Mouse (Mus musculus) midbrain, postnatal 0 days (tissue): Measurements from ENCODE around the gene Ccdc142. TPM values are rescaled to one million over a fixed set of nuclear protein-coding genes. Genes with fewer than 3 reads are reported as not detected.

Experiments
- ATAC-seq: fragments of 200-750 bp; cut with Nextera tagmentation; 2 replicates; pipeline ENCODE4 v1.8.0; 2017; ENCODE audit warnings: moderate number of reproducible peaks, mild to moderate bottlenecking, moderate TSS enrichment, moderate library complexity; ENCODE audit not compliant: low FRiP score
- DNase-seq: peaks from one replicate; pipeline ENCODE4 v3.0.0-alpha.2; 2015; ENCODE audit warnings: low spot score
- H3K27ac ChIP-seq: fragments of 300-500 bp; sonication (generic); 2 replicates; pipeline ENCODE4 v1.5.1; 2014; ENCODE audit warnings: low read depth, mild to moderate bottlenecking, low read length, mixed read lengths
- H3K27me3 ChIP-seq: fragments of 300-500 bp; sonication (generic); 2 replicates; pipeline ENCODE4 v1.6.1; 2014; ENCODE audit warnings: low read length, control low read depth, mixed read lengths; ENCODE audit not compliant: insufficient read depth
- H3K36me3 ChIP-seq: fragments of 300-500 bp; sonication (generic); 2 replicates; pipeline ENCODE4 v1.6.1; 2014; ENCODE audit warnings: low read length, control low read depth, mixed read lengths; ENCODE audit not compliant: insufficient read depth
- H3K4me1 ChIP-seq: fragments of 300-500 bp; sonication (generic); 2 replicates; pipeline ENCODE4 v1.6.1; 2014; ENCODE audit warnings: mild to moderate bottlenecking, control low read depth, antibody characterized with exemption, low read length, mixed read lengths; ENCODE audit not compliant: insufficient read depth
- H3K4me2 ChIP-seq: fragments of 300-500 bp; sonication (generic); 2 replicates; pipeline ENCODE4 v1.6.1; 2014; ENCODE audit warnings: low read depth, mild to moderate bottlenecking, low read length, mixed read lengths; ENCODE audit not compliant: poor library complexity, severe bottlenecking
- H3K4me3 ChIP-seq: fragments of 300-500 bp; sonication (generic); 2 replicates; pipeline ENCODE4 v1.5.1; 2014; ENCODE audit warnings: low read depth, mild to moderate bottlenecking, low read length, moderate library complexity
- H3K9ac ChIP-seq: fragments of 300-500 bp; sonication (generic); replicated peaks from 2 replicates; pipeline ENCODE4 v1.6.1; 2014; ENCODE audit warnings: mild to moderate bottlenecking, low read length, moderate library complexity, mixed read lengths; ENCODE audit not compliant: poor library complexity, severe bottlenecking
- H3K9me3 ChIP-seq: fragments of 300-500 bp; sonication (generic); 2 replicates; pipeline ENCODE4 v1.6.1; 2016; ENCODE audit warnings: low read length, control low read depth
- CTCF ChIP-seq: IDR thresholded peaks from 2 replicates; pipeline ENCODE4 v1.5.1; 2016; ENCODE audit warnings: antibody characterized with exemption, mild to moderate bottlenecking
- WGBS: fragments of 180-500 bp; shearing (Covaris S2); extraction: QIAGEN DNeasy Blood & Tissue Kit; methylation state at CpG from one replicate; pipeline ENCODE4 v1.1.7; 2014; 5-methylcytosine and 5-hydroxymethylcytosine counted together
- polyA plus RNA-seq: library from polyadenylated mRNA; unstranded; fragments of >200 nt; fragmentation: Nextera tagmentation; extraction: Ambion mirVana; gene quantifications from 2 replicates; pipeline ENCODE4 v1.2.1, GENCODE M21; 2015
- total RNA-seq: library from RNA; depleted of rRNA; stranded (reverse); fragments of >200 nt; gene quantifications from 2 replicates; pipeline ENCODE4 v1.2.3, GENCODE M21; 2014

The Ccdc142 gene
- total and polyA plus RNA-seq, 2 experiments from 2014 or later: 6.0 to 13.6 TPM

- Histone ChIP-seq H3K27ac (peak overlapping the region; percentile 79), H3K9me3 (no peaks in the 10 kb centered on the region), H3K4me1 (peaks cover 8% of the 10 kb centered on the region), H3K4me3 (peak overlapping the region; percentile 78), H3K27me3 (no peaks in the 10 kb centered on the region), H3K36me3 (peaks cover 12% of the 10 kb centered on the region; the same call in 1 of the 2 replicates), H3K4me2 (peak overlapping the region; percentile 74), H3K9ac (peak overlapping the region; percentile 83)
- DNase-seq (peak; percentile 55), ATAC-seq (peak; percentile 84)
- WGBS: under 1% methylated on average over 62 of the region's 74 CpGs
- peak; percentile 56 for TF ChIP-seq CTCF
Observed at GRCm38 (mm10) chr6:83101688-83102556, 521 bp downstream of the Ccdc142 start.

GRCm38 (mm10) chr6:83103130-83103650 lies 1.8 kb downstream of the Ccdc142 start:
- no peak for DNase-seq
- H3K36me3 ChIP-seq: peaks cover 17% of the 10 kb centered on the region; the same call in 1 of the 2 replicates
- H3K9me3 ChIP-seq: no peaks in the 10 kb centered on the region
- H3K4me3 ChIP-seq: peak overlapping the region; percentile 78
- no peak for TF ChIP-seq CTCF
- 56% methylated on average over 11 of the region's 11 CpGs for WGBS
- peak overlapping the region; percentile 74 for H3K4me2 ChIP-seq
- 0 out of 2 replicates have a peak overlapping the region, but pooled peaks have one; percentile 7 for H3K27ac ChIP-seq
- H3K27me3 ChIP-seq: no peaks in the 10 kb centered on the region
- no peak for ATAC-seq
- H3K9ac ChIP-seq: peak overlapping the region; percentile 83
- peaks cover 13% of the 10 kb centered on the region for H3K4me1 ChIP-seq

- H3K27ac ChIP-seq: no peak overlapping the region
- H3K9ac ChIP-seq: no peak overlapping the region
- TF ChIP-seq CTCF: no peak
- H3K27me3 ChIP-seq: no peaks in the 10 kb centered on the region
- no peak for ATAC-seq
- no peak for DNase-seq
- H3K4me3 ChIP-seq: no peak overlapping the region
- no peaks in the 10 kb centered on the region for H3K9me3 ChIP-seq
- WGBS: 70% methylated on average over 4 of the region's 4 CpGs
- H3K36me3 ChIP-seq: peaks cover 17% of the 10 kb centered on the region; the same call in 1 of the 2 replicates
- H3K4me2 ChIP-seq: no peak overlapping the region
- peaks cover 18% of the 10 kb centered on the region for H3K4me1 ChIP-seq
Observed at GRCm38 (mm10) chr6:83104158-83104557, 2.8 kb downstream of the Ccdc142 start.

DNA sequence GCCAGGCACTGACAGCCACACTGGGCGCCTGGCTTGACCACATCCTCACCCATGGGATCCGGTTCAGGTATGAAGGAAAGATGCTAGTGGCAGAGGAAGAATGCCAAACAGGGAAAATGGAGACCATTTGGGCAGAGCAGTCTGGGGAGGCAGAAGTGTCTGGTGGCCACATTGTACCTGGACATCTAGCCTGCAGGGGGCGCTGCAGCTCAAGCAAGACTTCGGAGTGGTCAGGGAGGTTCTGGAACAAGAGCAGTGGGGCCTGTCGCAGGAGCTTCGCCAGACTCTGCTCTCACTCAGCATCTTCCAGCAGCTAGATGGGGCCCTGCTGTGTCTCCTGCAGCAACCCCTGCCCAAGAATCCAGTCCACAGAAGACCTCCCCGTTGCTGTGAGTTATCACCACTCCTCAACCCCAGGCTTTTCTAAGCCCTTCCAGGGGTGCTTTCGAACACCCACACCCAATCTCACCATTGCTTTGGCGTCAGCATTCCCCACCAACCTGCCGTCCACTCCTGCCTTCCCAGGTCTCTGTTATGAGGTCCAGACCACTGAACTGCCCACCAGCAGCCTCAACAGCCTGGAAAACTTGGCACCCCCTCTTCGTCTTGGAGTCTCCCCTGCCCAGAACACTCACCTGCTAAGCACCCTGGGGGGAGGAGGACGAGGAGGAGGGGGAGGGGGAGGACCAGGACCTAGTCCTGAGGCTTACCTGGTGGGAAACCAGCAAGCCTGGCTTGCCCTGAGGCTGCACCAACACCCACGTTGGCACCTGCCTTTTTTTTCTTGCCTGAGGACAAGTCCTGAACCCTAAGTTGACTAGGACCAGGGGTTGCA lies 6.4 kb downstream of the Ccdc142 start:
- Histone ChIP-seq H3K4me3 (peak overlapping the region; percentile 81; the same call in 1 of the 2 replicates), H3K36me3 (peaks cover 17% of the 10 kb centered on the region; the same call in 1 of the 2 replicates), H3K4me1 (peaks cover 17% of the 10 kb centered on the region), H3K9me3 (no peaks in the 10 kb centered on the region), H3K9ac (no peak overlapping the region), H3K27ac (peak overlapping the region; percentile 89), H3K27me3 (no peaks in the 10 kb centered on the region), H3K4me2 (peak overlapping the region; percentile 88)
- peak; percentile 73 for TF ChIP-seq CTCF
- no peak for ATAC-seq
- WGBS: 34% methylated on average over 13 of the region's 13 CpGs
- DNase-seq: peak; percentile 69

DNA sequence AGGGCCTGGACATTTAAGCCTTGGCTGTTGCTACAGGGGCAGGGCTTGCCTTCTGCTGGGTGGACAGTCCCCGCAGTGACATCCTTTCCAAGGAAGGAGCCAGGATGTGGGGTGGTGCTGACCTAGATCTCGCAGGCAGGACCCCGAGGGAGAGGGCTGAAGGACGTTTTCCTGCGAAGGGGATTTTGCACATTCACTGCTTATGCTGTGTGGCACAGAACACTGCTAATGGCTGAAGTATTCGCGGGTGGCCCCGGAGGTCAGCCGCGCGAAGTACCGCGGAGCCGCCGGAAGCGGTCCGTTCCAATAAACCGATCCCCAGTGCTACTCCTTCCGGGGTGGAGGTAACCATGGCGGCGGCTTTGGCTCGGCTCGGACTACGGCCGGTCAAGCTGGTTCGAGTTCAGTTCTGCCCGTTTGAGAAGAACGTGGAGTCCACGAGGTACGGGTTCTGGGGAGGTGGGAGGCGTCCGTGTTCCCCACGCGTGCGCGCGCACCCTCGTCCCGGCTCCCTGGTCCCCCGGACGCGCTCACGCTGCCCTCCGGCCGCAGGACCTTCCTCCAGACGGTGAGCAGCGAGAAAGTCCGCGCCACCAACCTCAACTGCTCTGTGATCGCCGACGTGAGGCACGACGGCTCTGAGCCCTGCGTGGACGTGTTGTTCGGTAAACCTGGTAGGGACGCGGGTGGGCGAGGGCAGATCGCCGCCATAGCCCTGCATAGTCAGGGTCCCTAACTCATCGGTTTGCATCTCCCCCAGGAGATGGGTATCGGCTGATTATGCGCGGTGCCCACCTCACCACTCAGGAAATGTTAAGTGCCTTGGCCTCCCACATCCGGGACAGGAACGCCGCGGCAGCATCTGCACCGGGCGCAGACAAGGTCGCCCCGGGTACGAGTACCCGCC lies 7.6 kb downstream of the Ccdc142 start, which contains the start of gene Mrpl53:
Gene Mrpl53, plus strand, starts transcription at position 279 of the 907 bp plus-strand sequence.
- no peak for TF ChIP-seq CTCF
- ATAC-seq (peak; percentile 90), DNase-seq (peak; percentile 87)
- Histone ChIP-seq H3K27me3 (no peaks in the 10 kb centered on the region), H3K9ac (peak within 1 kb of the TSS; percentile 81), H3K9me3 (no peaks in the 10 kb centered on the region), H3K27ac (peak within 1 kb of the TSS; percentile 89), H3K4me2 (peak within 1 kb of the TSS; percentile 88), H3K4me3 (peak within 1 kb of the TSS; percentile 81), H3K36me3 (peaks cover 17% of the 10 kb centered on the region; the same call in 1 of the 2 replicates), H3K4me1 (peaks cover 10% of the 10 kb centered on the region; the same call in 1 of the 2 replicates)
- 1% methylated on average over 76 of the region's 76 CpGs for WGBS
